Mouse (Mus musculus): ENCODE measurements around the gene Slc27a5.

Slc27a5 gene

DNA sequence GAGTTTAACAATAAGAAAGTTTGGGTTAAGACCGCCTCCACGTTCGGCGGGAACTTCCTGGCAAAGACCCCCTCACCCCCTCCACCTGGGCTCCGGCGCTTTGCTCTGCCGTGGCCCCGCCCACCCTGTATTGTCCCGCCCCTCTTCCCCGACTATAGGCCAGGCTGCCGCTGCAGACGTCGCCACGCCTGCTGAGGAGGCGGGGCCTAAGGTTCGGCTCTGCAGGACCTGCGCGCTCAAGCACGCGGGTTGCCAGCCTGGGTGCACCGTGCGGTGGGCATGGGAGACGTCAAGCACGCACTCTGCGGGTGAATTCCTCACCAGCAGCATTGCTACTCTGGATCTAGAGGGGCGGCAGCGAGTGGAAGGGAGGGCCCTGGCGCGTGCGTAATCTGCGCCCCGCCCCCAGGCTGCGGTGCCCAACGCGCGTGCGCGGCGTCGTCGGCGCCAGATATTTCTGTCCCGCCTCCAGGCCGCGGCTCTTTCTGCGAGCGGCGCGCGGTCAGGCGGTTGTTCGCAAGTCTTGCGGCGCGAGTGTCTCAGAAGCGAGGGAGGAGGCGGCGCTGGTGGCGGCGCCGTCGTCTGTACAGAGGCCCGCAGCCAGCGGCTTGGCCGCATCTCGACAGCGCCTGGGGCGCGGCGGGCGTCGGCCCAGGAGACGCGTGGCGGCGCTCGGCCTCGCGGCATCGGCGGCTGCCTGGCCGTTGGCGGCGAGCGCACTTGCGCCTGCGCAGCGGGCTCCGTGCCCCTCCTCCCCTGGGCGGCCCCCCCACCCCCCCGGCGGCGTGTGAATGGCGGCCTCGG, 26.1 kb upstream of the Slc27a5 start:
- ATAC-seq (ENCODE audit: low TSS enrichment): peak; percentile 85

GRCm38 (mm10) chr7:13022773-13023535, 25.0 kb upstream of the Slc27a5 start:
- ATAC-seq (ENCODE audit: low TSS enrichment): peak; percentile 16; the same call in 1 of the 2 replicates

DNA sequence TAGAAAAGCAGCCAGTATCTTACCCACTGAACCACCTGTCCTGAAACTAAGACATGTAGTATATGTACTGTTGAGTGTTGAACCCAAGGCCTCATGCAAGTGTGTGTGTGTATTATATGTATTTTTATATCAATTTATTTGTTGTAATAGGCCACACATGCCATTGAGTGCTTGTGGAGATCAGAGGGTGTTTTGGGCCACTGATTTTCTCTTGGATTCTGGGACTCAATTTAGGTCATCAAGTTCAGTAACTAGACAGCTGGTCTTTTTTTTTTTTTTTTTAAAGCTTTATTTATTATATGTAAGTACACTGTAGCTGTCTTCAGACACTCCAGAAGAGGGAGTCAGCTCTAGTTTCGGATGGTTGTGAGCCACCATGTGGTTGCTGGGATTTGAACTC, 17.2 kb upstream of the Slc27a5 start:
- ATAC-seq (ENCODE audit: low TSS enrichment): no peak

- no peak for ATAC-seq (ENCODE audit: low TSS enrichment)
Measured at GRCm38 (mm10) chr7:13014275-13014839, 16.4 kb upstream of the Slc27a5 start.

DNA sequence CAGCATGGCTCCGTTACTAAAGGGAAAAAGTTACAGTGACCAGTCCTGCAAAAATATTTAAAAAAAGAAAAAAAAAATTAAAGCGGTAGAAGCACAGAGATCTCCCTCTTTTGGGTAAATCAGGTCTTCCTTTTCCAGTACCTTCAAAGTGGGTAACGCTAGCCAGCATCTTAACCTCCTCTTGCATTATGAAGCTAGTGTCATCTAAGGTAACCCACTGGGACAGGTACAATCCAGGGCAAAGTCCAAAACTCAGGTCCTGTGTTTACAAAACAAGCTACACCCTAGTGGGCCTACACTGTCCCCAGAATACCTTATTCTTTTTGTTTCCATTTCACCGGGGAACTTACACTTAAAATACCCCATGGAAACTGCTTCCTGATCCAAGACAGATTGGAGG, 15.7 kb upstream of the Slc27a5 start:
- no peak for ATAC-seq (ENCODE audit: low TSS enrichment)

DNA sequence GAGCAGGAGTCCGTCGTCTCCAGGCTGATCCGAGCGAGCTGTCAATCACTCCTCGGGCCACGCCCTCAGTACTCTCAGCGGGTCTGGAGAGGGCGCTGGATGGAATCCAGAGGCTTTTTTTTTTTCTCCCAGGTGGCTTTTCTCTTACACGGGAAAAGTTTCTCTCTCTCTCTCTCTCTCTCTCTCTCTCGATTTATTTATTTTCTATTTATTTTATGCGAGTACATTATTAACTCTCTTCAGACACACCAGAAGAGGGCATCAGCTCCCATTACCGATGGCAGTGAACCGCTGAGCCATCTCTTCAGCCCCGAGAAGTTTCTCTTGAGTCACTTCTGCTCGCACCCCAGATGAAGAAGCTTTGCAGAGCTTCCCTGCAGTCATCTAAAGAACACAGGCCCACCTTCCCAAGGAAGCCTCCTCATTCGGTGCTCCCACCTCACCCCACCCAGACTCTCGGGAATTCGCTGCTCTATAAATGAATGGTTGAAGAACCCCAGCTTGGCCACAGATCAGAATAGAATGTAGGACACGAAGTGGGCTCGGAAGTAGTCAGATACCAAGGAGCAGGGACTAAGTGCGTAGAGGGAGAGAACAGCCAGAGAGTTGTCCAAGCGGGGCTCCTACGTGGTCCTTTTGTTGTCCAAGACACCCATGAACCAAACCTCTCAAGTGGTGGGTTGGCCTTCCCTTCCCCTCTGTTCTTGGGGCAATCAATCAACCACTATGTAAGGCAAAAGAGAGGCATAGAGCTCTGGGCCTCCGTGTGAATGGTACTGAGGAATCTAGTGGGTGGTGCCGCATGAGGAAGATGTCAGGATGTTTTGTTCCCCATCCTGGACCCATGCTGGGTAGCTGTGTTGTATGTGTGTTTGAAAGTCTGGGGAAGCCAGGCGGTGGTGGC, 12.3 kb upstream of the Slc27a5 start, which contains the start of gene Zbtb45:
Gene Zbtb45 (minus strand): TSS at position 30 of the 904 bp plus-strand sequence.
- ATAC-seq (ENCODE audit: low TSS enrichment): no peak

DNA sequence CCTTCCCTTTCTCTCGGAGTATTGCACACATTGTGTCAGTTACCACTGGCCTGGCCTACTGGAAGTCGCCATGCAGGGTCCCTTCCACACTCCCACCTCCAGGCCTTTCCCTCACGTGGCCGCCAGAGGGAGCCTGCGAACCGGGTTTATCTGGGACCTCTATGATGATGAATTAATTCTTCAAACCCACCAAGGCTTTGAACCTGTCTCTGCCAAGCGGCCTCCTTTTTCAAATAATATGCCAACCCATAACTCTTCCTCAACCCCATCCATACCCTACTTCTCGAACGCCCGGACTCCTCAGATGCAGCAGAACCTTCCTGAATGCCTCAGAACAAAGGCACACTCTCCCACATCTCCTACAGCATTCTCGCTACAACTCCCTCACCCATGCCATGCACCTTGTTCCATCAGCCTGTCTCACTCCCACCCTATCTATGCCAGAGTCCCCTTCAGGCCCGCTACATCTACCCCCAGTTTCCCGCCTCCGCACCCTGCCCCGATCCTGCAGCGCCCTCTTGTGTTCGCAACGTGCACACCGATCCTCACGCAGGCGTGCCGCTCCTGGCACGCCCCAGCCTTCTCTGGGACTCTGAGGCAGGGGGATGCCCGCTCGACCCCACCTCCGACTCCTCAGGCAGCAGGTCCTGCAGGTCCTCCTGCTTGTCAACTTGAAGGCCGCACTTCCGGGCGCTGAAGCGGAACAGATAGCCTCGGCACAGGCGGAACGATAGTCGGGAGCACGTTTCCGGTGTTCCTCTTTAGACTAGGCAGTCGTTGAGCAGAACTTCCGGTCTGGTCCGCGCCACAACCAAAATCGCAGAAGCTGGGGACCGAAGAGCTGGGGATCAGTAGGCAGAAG, 11.4 kb upstream of the Slc27a5 start:
- peak; percentile 92 for ATAC-seq (ENCODE audit: low TSS enrichment)

GRCm38 (mm10) chr7:13007341-13008092, 9.5 kb upstream of the Slc27a5 start:
- ATAC-seq (ENCODE audit: low TSS enrichment): no peak

GRCm38 (mm10) chr7:13006531-13006930, 8.5 kb upstream of the Slc27a5 start:
- ATAC-seq (ENCODE audit: low TSS enrichment): no peak

DNA sequence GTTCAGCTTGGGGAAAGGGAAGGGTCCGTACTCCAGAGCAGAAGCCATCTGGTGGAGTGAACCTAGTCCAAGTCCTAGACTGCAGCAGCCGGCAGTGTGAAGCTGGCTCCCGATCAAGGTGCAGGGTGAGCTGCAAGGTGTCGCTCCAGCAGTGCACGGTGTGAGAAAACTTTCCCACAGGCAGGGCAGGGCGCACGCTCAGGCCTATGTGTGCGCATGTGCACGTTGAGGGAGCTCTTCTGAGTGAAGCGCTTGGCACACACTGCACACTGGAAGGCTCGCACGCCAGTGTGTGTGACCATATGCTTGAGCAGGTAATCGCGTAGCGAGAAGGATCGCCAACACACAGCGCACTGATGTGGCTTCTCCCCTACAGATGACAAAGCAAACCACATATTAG, 8.0 kb upstream of the Slc27a5 start:
- ATAC-seq (ENCODE audit: low TSS enrichment): no peak

GRCm38 (mm10) chr7:13003380-13003779, 5.4 kb upstream of the Slc27a5 start:
- ATAC-seq (ENCODE audit: low TSS enrichment): no peak

GRCm38 (mm10) chr7:13001584-13001983, 3.6 kb upstream of the Slc27a5 start:
- ATAC-seq (ENCODE audit: low TSS enrichment): no peak

DNA sequence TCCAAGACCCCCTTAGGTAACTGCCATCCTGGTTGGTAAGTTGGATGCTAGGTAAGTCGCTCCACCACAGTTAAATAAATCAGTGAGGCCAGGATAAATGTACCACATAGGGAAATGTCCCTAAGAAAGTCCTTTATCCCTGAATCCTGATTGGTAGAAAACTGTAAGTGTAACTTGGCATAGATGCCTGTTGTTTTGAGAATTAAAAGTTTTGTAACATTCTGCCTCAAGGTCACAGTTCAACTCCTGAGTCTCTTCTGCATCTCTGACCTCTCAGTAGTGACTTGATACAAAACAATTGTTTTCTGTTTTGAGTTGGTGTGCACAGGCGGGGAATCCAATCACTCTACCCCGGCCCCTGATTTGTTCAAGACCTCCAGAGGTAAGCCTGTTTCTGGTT, 859 bp upstream of the Slc27a5 start, which contains the start of gene Trim28:
Gene Trim28 (plus strand): TSS at position 264 of the 400 bp plus-strand sequence.
- ATAC-seq (ENCODE audit: low TSS enrichment): no peak

GRCm38 (mm10) chr7:12997230-12997629, 762 bp downstream of the Slc27a5 start:
- no peak for ATAC-seq (ENCODE audit: low TSS enrichment)

DNA sequence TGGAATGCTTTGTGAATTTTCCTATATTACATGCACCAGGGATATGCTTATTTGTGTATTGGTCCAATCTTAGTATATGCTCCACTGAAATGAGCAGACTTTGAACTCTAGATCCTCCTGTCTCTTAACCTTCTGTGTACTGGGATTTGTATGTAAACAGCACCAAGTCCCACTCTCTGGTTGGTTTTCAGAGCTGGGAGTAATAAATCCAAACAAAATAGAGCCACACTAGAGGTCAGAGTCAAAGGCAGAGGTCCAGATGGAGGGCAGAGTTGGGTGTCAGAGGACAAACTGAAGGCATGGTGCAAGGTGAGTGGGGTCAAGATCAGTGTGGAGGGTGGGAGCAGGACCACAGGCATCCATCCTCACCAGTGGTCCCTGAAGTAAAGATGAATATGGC, 2.1 kb downstream of the Slc27a5 start:
- ATAC-seq (ENCODE audit: low TSS enrichment): no peak

DNA sequence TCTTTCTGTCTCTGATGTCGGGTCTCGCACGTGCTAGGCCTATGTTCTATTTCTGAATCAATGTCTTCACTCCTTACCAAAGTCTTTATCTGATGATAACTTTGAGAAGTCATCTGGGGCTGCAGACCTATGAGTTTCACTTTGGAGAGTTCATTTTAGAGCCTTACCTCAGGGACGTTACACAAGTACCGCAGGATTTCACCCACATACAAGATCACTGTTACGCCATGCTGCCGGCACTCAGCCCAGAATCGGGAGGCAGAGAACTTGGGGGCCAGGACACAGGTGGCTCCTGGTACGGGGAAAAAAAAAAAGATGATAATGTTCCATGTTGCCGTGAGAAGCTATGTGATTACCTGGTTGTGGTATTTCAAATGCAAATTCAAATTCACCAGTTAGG, 4.8 kb downstream of the Slc27a5 start:
- ATAC-seq (ENCODE audit: low TSS enrichment): no peak

DNA sequence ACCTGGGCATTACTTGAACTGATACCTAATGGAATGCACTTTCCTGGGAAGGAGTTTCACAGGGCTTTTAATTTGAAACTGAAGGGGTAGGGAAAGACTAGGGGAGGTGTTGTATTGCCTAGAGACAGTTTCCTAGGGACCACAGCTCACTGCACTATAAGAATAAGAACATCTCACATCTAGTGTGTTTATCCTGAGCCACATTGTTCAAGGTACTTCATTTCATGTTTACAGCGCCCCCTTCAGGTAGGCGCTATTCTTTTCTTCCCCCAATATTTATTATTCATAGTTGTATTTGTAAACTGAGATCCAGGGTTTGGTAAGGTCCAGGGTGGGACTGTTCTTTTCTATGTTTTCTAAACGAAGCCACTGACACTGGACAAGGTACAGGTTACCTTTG, 5.8 kb downstream of the Slc27a5 start:
- no peak for ATAC-seq (ENCODE audit: low TSS enrichment)

GRCm38 (mm10) chr7:12987409-12988189, 10.4 kb downstream of the Slc27a5 start:
- no peak for ATAC-seq (ENCODE audit: low TSS enrichment)

DNA sequence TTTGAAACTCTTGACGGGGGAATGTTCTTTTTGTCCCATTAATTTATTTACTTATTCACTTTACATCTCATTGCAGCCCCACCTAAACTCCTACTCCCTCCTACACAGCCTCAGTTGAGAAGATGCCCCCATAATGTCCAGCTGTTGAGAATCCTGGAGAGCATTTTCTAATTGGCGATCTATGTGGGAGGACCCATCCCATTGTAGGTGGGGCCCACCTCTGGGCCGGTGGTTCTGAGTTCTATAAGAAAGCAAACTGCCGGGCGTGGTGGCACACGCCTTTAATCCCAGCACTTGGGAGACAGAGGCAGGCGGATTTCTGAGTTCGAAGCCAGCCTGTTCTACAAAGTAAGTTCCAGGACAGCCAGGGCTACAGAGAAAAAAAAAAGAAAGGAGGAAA, 11.1 kb downstream of the Slc27a5 start:
- no peak for ATAC-seq (ENCODE audit: low TSS enrichment)
